Mouse (Mus musculus): ENCODE measurements around the gene Ddi2. TPM values are rescaled to one million over a fixed set of nuclear protein-coding genes. Genes with fewer than 3 reads are reported as not detected.

The Ddi2 gene
- total RNA-seq, 2 experiments from 2014 or later = 18.7 to 23.7 TPM

DNA sequence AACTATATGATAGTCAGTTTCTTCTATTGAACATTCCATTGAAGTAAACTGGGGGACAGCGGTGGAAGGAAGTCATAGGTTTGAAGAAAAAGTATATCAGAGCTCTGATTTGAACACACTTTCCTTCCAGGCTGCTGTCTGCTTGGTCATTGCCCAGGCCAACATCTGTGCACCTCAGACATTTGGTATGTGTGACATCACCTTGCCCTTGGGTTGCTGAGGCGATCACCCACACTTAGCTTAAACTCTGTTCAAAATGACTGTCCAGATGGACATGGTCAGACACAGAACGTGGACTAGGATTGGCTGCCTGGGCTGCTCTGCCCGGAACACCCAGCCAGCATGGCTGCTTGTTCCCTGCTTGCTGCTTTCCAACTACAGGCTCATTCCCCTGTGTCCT, 19.2 kb upstream of the Ddi2 start:
- no peak for ATAC-seq (replicated peaks; ENCODE audit: poor library complexity)

DNA sequence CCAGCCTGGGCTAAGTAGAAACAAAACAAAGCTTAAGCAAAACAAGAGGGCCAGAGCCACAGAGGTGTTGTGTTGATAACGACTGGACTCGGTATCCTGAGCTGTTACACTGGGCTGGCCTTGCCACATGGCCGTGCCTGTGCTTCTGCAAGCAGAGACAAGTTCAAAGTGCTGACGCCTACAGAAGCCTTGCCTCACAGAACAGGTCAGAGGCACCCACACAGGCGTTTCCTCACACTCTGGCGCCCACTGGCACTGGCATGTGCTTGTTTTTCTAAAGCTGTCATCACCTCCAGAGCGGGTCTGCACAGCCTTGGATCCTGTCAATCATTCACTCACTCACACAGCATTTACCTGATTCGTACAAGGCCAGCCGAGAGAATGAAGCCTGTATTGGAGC, 18.6 kb upstream of the Ddi2 start:
- ATAC-seq (replicated peaks; ENCODE audit: poor library complexity) = no peak

DNA sequence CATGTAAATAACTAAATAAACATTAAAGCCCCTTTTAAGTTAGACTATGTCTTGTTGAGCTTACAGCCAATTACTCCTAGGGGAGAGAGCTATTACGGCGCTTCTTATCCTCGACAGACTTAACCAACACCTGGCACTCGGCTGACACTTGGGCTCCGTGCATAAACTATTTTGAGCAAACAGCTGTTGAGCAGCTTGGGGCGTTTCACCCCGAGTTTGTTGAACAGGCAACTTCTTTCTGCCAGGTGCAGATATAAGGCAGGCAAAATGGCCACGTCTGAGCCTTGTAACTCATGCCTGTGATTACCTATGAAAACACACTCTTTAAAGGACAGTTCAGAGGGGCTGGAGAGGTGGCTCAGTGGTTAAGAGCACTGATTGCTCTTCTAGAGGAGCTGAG, 14.8 kb upstream of the Ddi2 start:
- ATAC-seq (replicated peaks; ENCODE audit: poor library complexity) = no peak

DNA sequence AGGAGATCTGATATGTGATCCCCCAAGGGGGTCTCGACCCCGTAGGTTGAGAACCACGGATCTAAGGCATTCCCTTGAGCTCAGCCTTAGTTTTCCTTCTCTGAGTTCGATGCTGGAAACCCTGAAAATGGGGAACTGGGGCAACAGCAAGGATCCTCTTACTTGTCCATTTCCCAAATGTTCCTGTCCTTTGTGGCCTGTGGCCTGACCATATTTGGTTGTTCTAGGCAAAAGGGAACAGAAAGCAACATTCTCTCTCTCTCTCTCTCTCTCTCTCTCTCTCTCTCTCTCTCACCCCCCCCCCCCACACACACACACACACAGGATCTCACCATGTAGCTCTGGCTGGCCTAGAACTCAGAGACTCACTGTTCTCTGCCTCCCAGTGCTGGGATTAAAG, 13.6 kb upstream of the Ddi2 start:
- ATAC-seq (replicated peaks; ENCODE audit: poor library complexity) = peak; percentile 36

DNA sequence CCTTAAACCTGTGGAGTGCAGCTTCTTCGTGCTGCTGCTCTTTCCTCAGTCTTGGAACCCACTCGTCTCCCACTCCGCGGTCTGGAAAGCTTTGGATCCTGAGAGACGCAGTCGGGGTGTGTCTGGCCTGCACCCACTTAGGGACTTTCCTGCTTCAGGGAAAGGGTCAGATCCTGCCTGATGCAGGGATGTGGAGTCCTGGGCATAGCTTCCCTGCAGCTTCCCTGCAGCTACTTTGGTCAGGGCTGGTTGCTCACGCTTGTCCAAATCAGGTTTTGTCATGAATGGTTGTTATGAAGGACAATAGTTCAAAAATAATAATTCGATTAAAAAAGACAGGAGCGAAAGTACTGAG, 12.0 kb upstream of the Ddi2 start:
- no peak for ATAC-seq (replicated peaks; ENCODE audit: poor library complexity)

DNA sequence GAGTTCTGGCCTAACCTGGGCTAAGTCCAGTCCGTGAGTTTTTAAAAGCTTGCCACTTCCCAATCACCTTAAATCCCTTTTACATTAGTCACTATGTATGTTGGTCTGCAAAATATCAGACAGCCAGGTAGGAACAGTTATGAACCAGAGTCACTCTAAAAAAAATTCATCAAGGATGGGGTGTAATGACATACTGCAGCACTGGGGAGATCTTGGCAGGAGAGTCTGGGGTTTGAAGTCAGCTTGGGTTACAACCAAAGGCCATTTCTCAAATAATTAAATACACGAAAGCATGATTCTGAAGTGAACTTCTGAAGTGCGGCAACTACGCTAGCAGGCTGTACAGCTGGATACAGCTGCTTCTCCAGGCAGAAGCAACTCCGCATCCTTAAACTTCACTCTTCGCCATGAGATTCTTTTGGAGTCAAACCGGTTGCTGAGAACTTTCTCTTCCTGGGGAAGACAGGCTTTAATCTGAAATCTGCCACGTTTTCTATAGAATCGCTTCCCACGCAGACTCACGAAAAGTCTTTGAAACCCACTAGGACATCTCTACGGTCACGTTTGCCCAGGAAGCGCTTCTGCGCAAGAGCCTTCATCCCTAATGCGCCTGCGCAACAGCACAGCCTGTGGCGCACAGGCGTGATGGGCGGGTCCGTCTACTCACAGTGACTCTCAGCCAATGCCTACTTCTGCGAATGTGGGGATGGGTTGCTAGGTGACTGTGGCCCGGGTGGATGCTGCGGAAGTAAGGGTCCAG, 11.4 kb upstream of the Ddi2 start:
- peak; percentile 99 for ATAC-seq (replicated peaks; ENCODE audit: poor library complexity)

DNA sequence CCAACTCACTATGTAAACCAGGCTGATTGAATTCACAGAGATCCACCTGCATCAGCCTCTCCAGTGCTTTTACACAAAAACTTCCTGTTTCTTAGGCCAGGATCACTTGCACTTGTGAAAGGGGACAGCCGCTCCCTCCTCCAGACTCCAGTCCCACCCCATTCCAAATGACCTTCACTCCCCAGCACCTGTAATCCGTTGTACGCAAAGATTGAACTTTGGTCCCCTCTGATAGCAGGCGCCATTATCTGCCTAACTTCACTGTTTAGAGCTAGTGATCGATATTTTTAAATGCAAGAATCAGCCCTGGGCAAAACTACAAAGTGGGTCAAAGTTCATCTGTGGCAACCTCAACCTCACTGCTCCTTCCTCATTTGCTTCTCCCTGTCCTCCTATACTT, 8.5 kb upstream of the Ddi2 start:
- ATAC-seq (replicated peaks; ENCODE audit: poor library complexity) = no peak

DNA sequence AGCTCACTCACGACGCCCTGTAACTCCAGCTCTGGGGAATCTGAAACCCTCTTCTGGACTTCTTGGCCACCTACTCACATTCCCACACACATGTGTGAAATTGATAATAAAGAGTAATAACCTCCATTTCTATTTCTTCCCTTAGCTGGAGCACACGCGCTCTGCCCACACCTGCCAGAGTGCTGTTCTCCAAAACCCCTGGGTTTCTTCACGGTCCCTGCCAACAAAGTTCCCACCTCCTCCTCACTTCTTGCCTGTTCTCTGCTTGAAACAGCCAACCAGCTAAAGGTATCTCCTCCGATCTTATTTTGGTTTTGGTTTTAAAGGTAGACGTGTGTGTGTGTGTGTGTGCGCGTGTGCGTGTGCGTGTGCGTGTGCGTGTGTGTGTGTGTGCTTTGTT, 7.2 kb upstream of the Ddi2 start:
- no peak for ATAC-seq (replicated peaks; ENCODE audit: poor library complexity)

DNA sequence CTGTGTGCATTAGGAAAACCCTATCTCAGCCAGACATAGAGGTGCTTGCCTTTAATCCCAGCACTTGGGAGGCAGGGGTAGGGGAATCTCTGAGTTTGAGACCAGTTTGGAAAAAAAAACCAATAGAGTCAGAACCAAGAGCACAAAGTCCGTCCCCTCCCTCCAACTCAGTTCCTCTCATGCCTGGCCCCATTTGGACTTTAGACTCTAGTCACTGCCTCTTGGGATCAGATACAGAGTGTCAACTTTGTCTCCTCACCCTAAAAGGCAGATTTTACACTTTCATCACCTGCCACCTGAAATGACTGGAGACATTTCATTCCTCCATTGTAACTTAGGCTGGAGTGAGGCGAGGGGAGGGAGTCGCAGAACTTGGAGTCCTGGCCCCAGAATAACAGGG, 6.0 kb upstream of the Ddi2 start:
- ATAC-seq (replicated peaks; ENCODE audit: poor library complexity) = no peak

DNA sequence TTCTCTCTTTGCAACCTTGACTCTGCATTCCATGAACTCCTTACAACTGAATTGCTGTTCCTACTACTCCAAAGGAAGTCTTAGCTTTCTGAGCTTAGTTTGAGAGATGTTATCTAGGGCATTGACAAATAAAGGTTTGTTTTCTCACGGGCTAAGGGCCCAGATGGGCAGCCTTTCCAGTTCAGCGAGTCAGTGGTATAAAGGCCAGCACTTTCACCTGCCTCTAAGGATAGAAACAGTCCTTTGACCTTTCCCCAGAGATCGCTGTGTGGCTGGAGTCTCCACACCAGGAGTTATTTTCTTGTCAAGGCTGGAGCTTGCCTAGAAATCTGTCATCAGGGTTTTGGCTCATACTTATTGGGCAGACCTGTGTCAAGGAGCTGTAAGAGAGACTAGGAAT, 2.5 kb upstream of the Ddi2 start:
- no peak for ATAC-seq (replicated peaks; ENCODE audit: poor library complexity)

DNA sequence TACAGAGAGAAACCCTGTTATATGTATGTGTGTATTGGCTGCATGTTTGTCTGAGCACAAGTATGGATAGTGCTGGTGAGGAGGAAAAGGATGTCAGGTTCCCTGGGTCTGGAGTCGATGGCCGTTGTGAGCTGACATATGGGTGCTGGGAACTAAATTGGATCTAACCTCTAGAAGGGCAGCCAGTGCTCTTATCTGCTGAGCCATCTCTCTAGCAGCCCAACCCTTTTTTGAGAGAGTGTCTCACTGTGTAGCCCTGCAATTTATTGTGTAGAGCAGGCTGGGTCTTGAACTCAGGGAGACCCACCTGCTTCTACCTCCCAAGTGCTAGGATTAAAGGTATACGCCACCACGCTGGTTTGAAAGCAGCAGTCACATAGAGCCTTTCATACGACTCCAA, 2.1 kb upstream of the Ddi2 start:
- no peak for ATAC-seq (replicated peaks; ENCODE audit: poor library complexity)

DNA sequence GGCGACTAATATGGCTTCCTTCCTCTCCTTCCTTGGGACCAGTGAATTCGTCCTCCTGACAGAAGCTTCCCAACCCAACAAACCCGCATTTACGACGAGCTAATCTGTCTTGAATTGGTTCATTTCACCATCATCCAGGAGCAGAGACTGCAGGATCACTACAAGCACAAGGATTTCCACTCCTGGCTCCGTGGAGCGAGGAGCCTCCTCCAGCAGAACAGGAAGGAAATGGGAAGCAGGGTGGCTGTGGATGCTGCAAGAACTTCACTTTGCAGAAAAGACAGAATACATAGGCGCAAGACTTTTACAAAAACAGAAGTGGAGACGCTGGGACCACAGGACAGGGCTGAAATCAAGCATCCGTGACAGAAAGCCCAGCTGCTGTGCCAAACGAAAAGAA, 1.4 kb upstream of the Ddi2 start:
- no peak for ATAC-seq (replicated peaks; ENCODE audit: poor library complexity)

DNA sequence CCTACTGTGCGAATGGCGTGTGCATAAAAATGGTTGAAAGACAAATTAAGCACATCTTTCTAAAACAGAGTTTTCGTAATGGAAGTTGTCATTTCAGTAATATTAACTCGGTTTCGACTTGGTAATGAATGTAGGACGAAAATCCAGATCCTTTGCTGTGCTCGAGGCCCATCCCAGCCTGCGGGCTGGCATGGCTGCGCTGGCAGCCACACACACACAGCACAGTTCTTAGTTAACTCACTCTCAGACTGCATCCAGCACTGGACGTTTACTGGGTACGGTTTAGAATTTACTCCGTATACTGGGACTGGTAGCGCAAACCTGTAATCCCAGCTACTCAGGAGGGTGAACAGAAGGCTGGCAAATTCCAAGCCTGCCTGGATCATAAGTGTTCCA, 452 bp upstream of the Ddi2 start:
- no peak for ATAC-seq (replicated peaks; ENCODE audit: poor library complexity)

DNA sequence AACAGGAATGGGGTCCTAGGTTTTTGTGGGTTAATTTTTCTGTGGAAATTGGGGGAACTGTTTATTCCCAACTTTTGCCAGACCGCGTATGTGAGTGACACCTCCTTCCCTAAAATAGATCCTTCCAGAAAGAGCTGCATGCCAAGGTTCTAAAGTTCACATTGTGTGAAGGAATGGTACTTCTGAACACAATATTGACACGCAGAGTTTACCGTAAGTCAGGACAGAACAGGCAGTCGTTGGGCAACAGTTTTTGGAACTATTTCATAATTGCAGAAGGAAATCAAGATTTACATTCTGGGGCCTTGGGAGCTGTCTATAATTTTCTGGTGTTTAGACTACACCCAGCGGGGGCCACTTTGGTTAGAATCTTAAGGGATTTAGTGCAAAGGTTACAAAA, 1.3 kb downstream of the Ddi2 start:
- no peak for ATAC-seq (replicated peaks; ENCODE audit: poor library complexity)

DNA sequence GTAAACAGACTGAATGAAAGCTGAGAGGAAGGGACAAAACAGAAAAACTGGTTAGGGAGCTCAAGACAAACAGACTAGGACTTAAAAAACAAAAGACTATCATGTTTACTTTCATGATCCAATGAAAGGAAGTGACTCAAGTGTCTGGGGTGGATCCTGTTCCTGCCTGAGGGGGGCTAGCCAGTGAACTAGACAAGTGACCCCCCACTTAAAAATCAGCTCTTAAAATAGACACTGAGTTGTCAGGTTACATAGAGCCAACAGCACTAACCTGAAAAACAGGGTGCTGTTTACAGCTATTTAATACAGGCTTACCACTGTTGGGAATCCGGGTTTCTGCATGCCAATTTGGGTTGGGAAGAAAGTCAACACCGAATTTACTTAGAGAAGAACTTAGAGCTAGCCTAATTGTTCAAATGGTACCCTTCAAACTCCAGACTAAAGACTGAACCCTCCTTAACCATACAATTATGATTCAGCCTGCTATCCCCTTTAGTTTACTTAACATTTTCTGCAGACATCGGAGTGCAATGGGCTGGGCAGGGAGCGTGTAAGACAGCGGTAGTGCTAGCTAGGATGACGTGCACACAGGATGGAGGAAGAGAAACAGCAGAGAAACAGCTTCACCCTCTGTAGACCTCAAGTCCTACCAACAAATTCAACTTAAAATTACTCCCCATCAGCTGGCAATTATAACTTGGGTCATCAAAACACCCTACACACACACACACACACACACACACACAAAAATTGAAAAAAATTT, 2.3 kb downstream of the Ddi2 start:
- ATAC-seq (replicated peaks; ENCODE audit: poor library complexity) = no peak

DNA sequence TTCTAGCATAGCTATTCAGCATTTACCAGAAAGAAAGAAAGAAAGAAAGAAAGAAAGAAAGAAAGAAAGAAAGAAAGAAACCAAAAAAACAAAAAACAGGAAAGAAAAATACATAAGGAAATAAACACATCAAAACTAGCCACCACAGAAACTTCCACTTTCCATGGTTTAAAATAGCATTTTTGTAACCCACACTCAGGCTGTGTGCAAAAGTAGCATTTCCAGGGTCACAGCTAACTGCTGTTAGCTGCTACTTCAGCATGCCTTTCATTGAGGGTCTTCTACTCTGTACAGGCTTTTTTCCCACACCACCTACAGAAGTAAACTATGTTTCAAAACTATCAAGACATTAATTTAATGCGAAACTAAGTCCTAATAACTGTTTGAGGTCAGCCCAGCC, 3.9 kb downstream of the Ddi2 start:
- no peak for ATAC-seq (replicated peaks; ENCODE audit: poor library complexity)

DNA sequence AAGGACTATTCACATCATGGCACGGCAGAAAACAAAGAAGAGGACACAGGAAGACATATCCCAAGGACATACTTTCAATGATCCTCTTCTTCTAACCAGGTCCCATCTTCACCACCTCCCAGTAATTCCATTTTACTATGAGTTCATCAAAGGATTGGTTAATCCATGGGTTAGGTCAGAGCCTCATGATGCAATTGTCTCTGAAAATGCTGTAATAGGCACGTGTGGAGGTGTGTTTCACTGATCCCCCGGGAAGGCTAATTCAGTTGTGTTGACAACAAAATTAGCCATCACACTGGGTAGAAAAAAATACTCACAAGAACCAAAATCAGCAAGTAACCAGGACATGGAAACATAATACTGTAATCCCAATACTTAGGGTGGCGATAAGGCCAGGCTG, 5.6 kb downstream of the Ddi2 start:
- ATAC-seq (replicated peaks; ENCODE audit: poor library complexity) = peak; percentile 24; the same call in 1 of the 2 replicates

DNA sequence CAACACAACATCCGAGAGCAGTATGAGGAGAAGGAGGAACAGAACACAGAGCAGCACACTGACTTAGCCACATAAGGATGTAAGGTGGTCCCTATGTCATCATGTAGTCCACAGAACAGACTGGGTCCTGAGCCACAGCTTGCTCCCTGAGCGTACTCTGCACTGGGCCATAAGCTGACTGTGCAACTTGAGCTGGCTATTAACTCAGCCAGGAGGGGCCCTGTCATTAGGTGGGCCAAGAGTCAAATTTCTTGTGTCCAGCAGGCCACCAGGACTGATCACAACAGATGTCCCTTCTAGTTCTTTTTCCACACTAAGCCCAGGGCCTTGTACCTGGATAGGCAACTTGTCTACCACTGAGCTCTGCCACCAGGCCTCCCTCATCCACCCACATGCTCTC, 8.2 kb downstream of the Ddi2 start:
- no peak for ATAC-seq (replicated peaks; ENCODE audit: poor library complexity)

DNA sequence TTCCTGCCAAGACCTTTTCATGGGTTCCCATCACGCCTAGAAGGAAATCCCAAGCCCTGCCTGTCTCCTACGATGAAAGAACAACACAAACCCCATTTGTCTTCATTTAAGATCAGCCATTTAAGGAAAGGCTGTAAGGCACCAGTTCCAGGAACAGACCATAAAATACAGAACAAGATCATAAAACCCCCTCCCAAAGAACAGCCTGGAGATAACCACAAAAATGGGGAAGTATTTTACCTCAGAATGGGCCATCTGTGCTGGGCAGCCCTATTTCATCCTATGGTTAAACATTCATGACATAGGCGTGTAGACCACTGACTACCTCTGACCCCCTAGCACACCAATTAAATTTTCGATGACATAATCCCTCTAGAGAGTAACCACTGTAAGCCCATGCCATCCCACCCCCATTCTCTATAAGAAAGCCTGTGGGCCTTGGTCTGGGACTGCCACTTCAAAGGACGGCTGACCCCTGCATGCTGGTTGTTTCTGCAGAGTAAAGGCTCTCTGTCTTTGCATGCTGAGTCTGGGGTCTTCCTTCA, 9.5 kb downstream of the Ddi2 start:
- peak; percentile 78 for ATAC-seq (replicated peaks; ENCODE audit: poor library complexity)

DNA sequence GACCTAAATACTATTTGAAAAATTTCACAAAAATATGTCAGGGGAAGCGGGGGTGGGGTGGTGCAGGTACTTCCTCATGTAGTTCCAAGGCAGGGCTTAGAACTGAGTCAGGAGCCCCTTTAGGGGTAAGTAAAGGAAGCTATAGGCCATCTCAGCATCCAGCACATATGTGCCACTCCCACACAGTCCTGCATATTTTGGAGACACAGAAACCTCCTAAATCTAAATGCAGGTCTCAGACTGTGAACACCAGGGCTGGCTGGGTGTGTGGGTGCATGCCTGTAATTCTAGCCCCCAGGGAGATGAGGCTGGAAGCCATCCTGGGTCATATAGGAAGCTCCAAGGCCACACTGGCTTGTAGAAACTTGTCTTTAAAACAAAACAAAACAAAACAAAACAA, 12.0 kb downstream of the Ddi2 start:
- ATAC-seq (replicated peaks; ENCODE audit: poor library complexity) = no peak

DNA sequence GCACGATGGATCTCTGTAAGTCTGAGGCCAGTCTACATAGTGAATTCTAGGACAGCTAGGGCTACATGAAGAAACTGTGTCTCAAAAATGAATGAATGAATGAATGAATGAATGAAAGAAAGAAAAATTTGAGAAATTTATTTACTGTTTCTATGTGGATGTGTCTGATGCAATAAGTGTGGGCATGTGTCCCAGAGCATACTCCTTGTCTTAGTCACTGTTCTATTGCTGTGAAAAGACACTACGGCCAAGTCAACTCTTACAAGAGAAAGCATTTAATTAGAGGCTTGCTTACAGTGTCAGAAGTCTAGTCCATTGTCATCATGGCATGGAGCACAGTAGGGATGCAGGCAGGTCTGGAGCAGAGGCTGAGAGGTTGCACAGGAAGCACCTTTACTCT, 14.2 kb downstream of the Ddi2 start:
- no peak for ATAC-seq (replicated peaks; ENCODE audit: poor library complexity)

DNA sequence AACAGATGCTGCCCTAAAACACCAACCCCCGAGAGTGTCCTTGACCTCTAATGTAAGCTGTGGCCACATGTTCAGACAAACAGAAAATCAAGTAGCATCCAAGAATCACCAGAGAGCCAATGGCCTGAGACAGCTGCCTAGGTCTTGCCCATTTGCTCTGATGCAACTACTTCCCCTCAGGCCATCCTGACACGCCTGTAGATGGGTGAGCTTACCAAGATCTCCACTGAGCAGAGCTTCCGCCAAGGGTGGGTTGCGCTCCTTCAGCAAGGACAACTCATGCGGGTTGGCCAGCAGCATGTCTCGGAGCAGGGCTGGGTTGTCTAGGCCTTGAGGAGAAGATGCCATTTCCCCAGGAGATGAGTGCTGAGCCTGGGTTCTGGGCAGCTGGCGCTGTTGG, 15.2 kb downstream of the Ddi2 start:
- ATAC-seq (replicated peaks; ENCODE audit: poor library complexity) = 0 out of 2 replicates have a peak, but pooled peaks have one; percentile 17

All from megakaryocyte progenitor cell, adult 5-6 weeks (primary cell).